Mouse (Mus musculus) intestine, embryonic 14.5 days (tissue): ENCODE data around the gene Slc26a1. TPM values are rescaled to one million over a fixed set of nuclear protein-coding genes. Genes with fewer than 3 reads are reported as not detected.

ENCODE experiments used
- ATAC-seq: fragments of 200-750 bp; cut with Nextera tagmentation; replicated peaks from 2 replicates; pipeline ENCODE4 v1.8.0; 2017; ENCODE audit warnings: low read depth, moderate number of reproducible peaks, moderate TSS enrichment, moderate library complexity; ENCODE audit not compliant: low FRiP score, low TSS enrichment
- DNase-seq: peaks from one replicate; pipeline ENCODE4 v3.0.0-alpha.2; 2018; ENCODE audit warnings: low spot score
- H3K27ac ChIP-seq: fragments of 300-500 bp; sonication (generic); 2 replicates; pipeline ENCODE4 v1.5.1; 2014; ENCODE audit warnings: low read depth, mild to moderate bottlenecking, control low read depth
- H3K27me3 ChIP-seq: fragments of 300-500 bp; sonication (generic); replicated peaks from 2 replicates; pipeline ENCODE4 v1.6.1; 2014; ENCODE audit warnings: low read length, control low read depth; ENCODE audit not compliant: control insufficient read depth, insufficient read depth
- H3K36me3 ChIP-seq: fragments of 300-500 bp; sonication (generic); 2 replicates; pipeline ENCODE4 v1.6.1; 2014; ENCODE audit warnings: low read length, control low read depth; ENCODE audit not compliant: control insufficient read depth, insufficient read depth
- H3K4me1 ChIP-seq: fragments of 300-500 bp; sonication (generic); replicated peaks from 2 replicates; pipeline ENCODE4 v1.6.1; 2014; ENCODE audit warnings: low read length, control low read depth, mixed read lengths; ENCODE audit not compliant: control insufficient read depth, insufficient read depth
- H3K4me2 ChIP-seq: fragments of 300-500 bp; sonication (generic); 2 replicates; pipeline ENCODE4 v1.6.1; 2014; ENCODE audit warnings: low read length
- H3K4me3 ChIP-seq: fragments of 300-500 bp; sonication (generic); 2 replicates; pipeline ENCODE4 v1.5.1; 2014; ENCODE audit warnings: low read depth, low read length, control low read depth, mixed read lengths
- H3K9ac ChIP-seq: fragments of 300-500 bp; sonication (generic); 2 replicates; pipeline ENCODE4 v1.6.1; 2014; ENCODE audit warnings: mild to moderate bottlenecking, low read length
- H3K9me3 ChIP-seq: fragments of 300-500 bp; sonication (generic); 2 replicates; pipeline ENCODE4 v1.6.1; 2016; ENCODE audit warnings: low read length, control low read depth; ENCODE audit not compliant: control insufficient read depth
- WGBS: fragments of 180-500 bp; shearing (Covaris S2); extraction: QIAGEN DNeasy Blood & Tissue Kit; methylation state at CpG from one replicate; pipeline ENCODE4 v1.1.7; 2014; 5-methylcytosine and 5-hydroxymethylcytosine counted together
- polyA plus RNA-seq: library from polyadenylated mRNA; unstranded; fragments of >200 nt; fragmentation: Nextera tagmentation; extraction: Ambion mirVana; gene quantifications from 2 replicates; pipeline ENCODE4 v1.2.1, GENCODE M21; 2014

Slc26a1 gene
- polyA plus RNA-seq, 1 experiment from 2014 or later: 1.2 TPM

- Histone ChIP-seq H3K27ac (peak within 1 kb of the TSS; percentile 86), H3K27me3 (no peaks in the 10 kb centered on the region), H3K9me3 (no peaks in the 10 kb centered on the region), H3K4me1 (peaks cover 23% of the 10 kb centered on the region), H3K9ac (peak within 1 kb of the TSS; percentile 94), H3K4me3 (peak within 1 kb of the TSS; percentile 95), H3K4me2 (peak within 1 kb of the TSS; percentile 86), H3K36me3 (no peaks in the 10 kb centered on the region)
- WGBS: 1% methylated on average over 58 of the region's 58 CpGs
- ATAC-seq (peak; percentile 96), DNase-seq (peak; percentile 93)
Observed at GRCm38 (mm10) chr5:108629634-108630483, 45.5 kb downstream of the Slc26a1 start, which contains the start of the genes Gak and Tmem175. Gene Gak (minus strand): TSS chr5:108629755. Gene Tmem175 (plus strand): TSS chr5:108629770.

- DNase-seq (no peak), ATAC-seq (peak; percentile 83)
- WGBS: 1% methylated on average over 32 of the region's 32 CpGs
Observed at GRCm38 (mm10) chr5:108628891-108629633, 46.3 kb downstream of the Slc26a1 start.

GRCm38 (mm10) chr5:108626050-108626660 lies 49.2 kb downstream of the Slc26a1 start:
- H3K4me3 ChIP-seq: no peak overlapping the region
- H3K9me3 ChIP-seq: no peaks in the 10 kb centered on the region
- no peak overlapping the region for H3K27ac ChIP-seq
- no peak for DNase-seq
- no peak for ATAC-seq
- peaks cover 23% of the 10 kb centered on the region for H3K4me1 ChIP-seq
- H3K36me3 ChIP-seq: peaks cover 36% of the 10 kb centered on the region
- no peaks in the 10 kb centered on the region for H3K27me3 ChIP-seq
- no peak overlapping the region for H3K9ac ChIP-seq
- 92% methylated on average over 4 of the region's 4 CpGs for WGBS
- no peak overlapping the region for H3K4me2 ChIP-seq

More at GRCm38 (mm10) chr5:108628891-108629633, 46.3 kb downstream of the Slc26a1 start:
- Histone ChIP-seq H3K9ac (peak overlapping the region; percentile 94), H3K4me2 (peak overlapping the region; percentile 86), H3K27ac (peak overlapping the region; percentile 86), H3K9me3 (no peaks in the 10 kb centered on the region), H3K36me3 (peaks cover 7% of the 10 kb centered on the region), H3K4me3 (peak overlapping the region; percentile 95), H3K27me3 (no peaks in the 10 kb centered on the region), H3K4me1 (peaks cover 23% of the 10 kb centered on the region)

- no peak overlapping the region for H3K27ac ChIP-seq
- WGBS: 68% methylated on average over 2 of the region's 2 CpGs
- no peak for DNase-seq
- peaks cover 74% of the 10 kb centered on the region for H3K36me3 ChIP-seq
- no peaks in the 10 kb centered on the region for H3K4me1 ChIP-seq
- ATAC-seq: no peak
- no peaks in the 10 kb centered on the region for H3K27me3 ChIP-seq
- no peak overlapping the region for H3K4me3 ChIP-seq
- no peaks in the 10 kb centered on the region for H3K9me3 ChIP-seq
- no peak overlapping the region for H3K9ac ChIP-seq
- H3K4me2 ChIP-seq: no peak overlapping the region
Observed at GRCm38 (mm10) chr5:108621870-108622269, 53.5 kb downstream of the Slc26a1 start.

Other genes with a start within 250 kb of the Slc26a1 start
- gene Atp5k, start 241.1 kb downstream of the Slc26a1 start, polyA plus RNA-seq: 452 and 522 TPM in 2 replicates
- gene Mfsd7a, start 226.7 kb downstream of the Slc26a1 start, polyA plus RNA-seq: 0.07 and 0.50 TPM in 2 replicates
- 20.9 and 24.9 TPM in 2 replicates for gene Pcgf3, start 214.3 kb downstream of the Slc26a1 start, polyA plus RNA-seq
- gene Cplx1, start 125.5 kb downstream of the Slc26a1 start, polyA plus RNA-seq: 3.1 and 3.2 TPM in 2 replicates
- 62.9 and 65.5 TPM in 2 replicates for gene Gak, start 45.8 kb downstream of the Slc26a1 start, polyA plus RNA-seq
- 27.5 and 28.0 TPM in 2 replicates for gene Tmem175, start 45.8 kb downstream of the Slc26a1 start, polyA plus RNA-seq
- 13.4 and 15.2 TPM in 2 replicates for gene Idua, start 15.2 kb downstream of the Slc26a1 start, polyA plus RNA-seq
- 8.0 and 10.1 TPM in 2 replicates for gene Dgkq, start 5.9 kb downstream of the Slc26a1 start, polyA plus RNA-seq
- 17.9 and 26.6 TPM in 2 replicates for gene Fgfrl1, start 16.8 kb upstream of the Slc26a1 start, polyA plus RNA-seq
- not detected in 2 replicates for gene Rnf212, start 99.4 kb upstream of the Slc26a1 start, polyA plus RNA-seq
- gene Tmed11, start 119.8 kb upstream of the Slc26a1 start, polyA plus RNA-seq: not detected in 2 replicates
- gene Vmn2r8, start 133.3 kb upstream of the Slc26a1 start, polyA plus RNA-seq: not detected in 2 replicates
- not detected in 2 replicates for gene Vmn2r9, start 177.0 kb upstream of the Slc26a1 start, polyA plus RNA-seq